ENCODE assay signal across 8 mouse cellular contexts in genomic region chr10:128458719-128459408, GRCm38 (mm10). TPM values are rescaled to one million over a fixed set of nuclear protein-coding genes. Genes with fewer than 3 reads are reported as not detected.
DNase-seq lines count a peak whose midpoint lies in the region; ATAC-seq and TF ChIP-seq lines count a peak whose summit lies in the region.

Smarcc2 (plus strand) TSS chr10:128459248.

- no peak for TF ChIP-seq EP300 in MEL (IDR thresholded peaks at IDR 0.05; ENCODE audit: low read depth in 1 of 2, low read length in 2 of 2)

- peak in 1 of 2 experiments; percentile 80; a peak in 3 of 4 replicates for TF ChIP-seq POLR2A in MEL (IDR thresholded peaks at IDR 0.05; ENCODE audit: control insufficient read depth in 1 of 2, insufficient read depth in 1 of 2, low read depth in 1 of 2, low read length in 2 of 2, poor library complexity in 1 of 2)
- TF ChIP-seq POLR2A in olfactory bulb, adult 2 months (IDR thresholded peaks at IDR 0.05; ENCODE audit: insufficient read depth, low read depth, low read length), result peak; percentile 63
- TF ChIP-seq POLR2A in thymus, adult 2 months (IDR thresholded peaks at IDR 0.05; ENCODE audit: control insufficient read depth, extremely low read depth, insufficient read depth, low read length, poor library complexity), result peak; percentile 53

- peaks cover 5 to 7% of the 10 kb centered on the region in 2 experiments; a peak in 3 of 4 replicates for H3K36me3 ChIP-seq in MEL (ENCODE audit: control insufficient read depth in 1 of 2, insufficient read depth in 2 of 2, low read length in 2 of 2)
- H3K36me3 ChIP-seq in lung, embryonic 15.5 days, result peaks cover 24% of the 10 kb centered on the region
- peaks cover 21% of the 10 kb centered on the region for H3K36me3 ChIP-seq in thymus, adult 2 months (ENCODE audit: control insufficient read depth, insufficient read depth, low read length)

- H3K27ac ChIP-seq in MEL (ENCODE audit: control insufficient read depth, low read depth, low read length), result peak within 1 kb of the TSS; percentile 95
- peak within 1 kb of the TSS; percentile 97 for H3K27ac ChIP-seq in lung, embryonic 15.5 days
- peak within 1 kb of the TSS; percentile 87 for H3K27ac ChIP-seq in olfactory bulb, adult 2 months (ENCODE audit: insufficient read depth, low read depth, low read length)
- peak within 1 kb of the TSS; percentile 76 for H3K27ac ChIP-seq in thymus, adult 2 months (ENCODE audit: control insufficient read depth, insufficient read depth, low read length)

- peak within 1 kb of the TSS; percentile 62 for H3K4me2 ChIP-seq in lung, embryonic 15.5 days

- no peaks in the 10 kb centered on the region for H3K9me3 ChIP-seq in MEL (replicated peaks; ENCODE audit: insufficient read depth, low read length)
- H3K9me3 ChIP-seq in lung, embryonic 15.5 days, result no peaks in the 10 kb centered on the region

- ATAC-seq in frontal cortex, adult (ENCODE audit: low TSS enrichment), result peak; percentile 67
- peak; percentile 44 to 59; a peak in 3 of 4 replicates for ATAC-seq in hematopoietic stem cell, adult 5-6 weeks (replicated peaks in 1 of 2; ENCODE audit: insufficient read depth in 1 of 2, low FRiP score in 2 of 2, low TSS enrichment in 1 of 2, low read depth in 1 of 2, poor library complexity in 2 of 2, severe bottlenecking in 2 of 2)
- peak; percentile 83 for ATAC-seq in lung, embryonic 15.5 days (ENCODE audit: borderline replicate concordance, extremely low read depth, low FRiP score, low TSS enrichment)

- peak in 2 of 3 experiments; percentile 62 to 98; a peak in 5 of 6 replicates for TF ChIP-seq CTCF in MEL (IDR thresholded peaks at IDR 0.05 in 2 of 3, conservative IDR thresholded peaks at IDR 0.05 in 1 of 3; ENCODE audit: control insufficient read depth in 1 of 3, insufficient read depth in 1 of 3, low read depth in 2 of 3, low read length in 3 of 3, poor library complexity in 1 of 3, severe bottlenecking in 1 of 3)
- peak; percentile 61 for TF ChIP-seq CTCF in olfactory bulb, adult 2 months (IDR thresholded peaks at IDR 0.05; ENCODE audit: insufficient read depth, low read depth, low read length)
- TF ChIP-seq CTCF in thymus, adult 2 months (IDR thresholded peaks at IDR 0.05; ENCODE audit: borderline replicate concordance, control insufficient read depth, extremely low read depth, insufficient read depth, low read length, poor library complexity), result peak; percentile 80; the same call in 1 of the 2 replicates

- peaks cover 21% of the 10 kb centered on the region for H3K79me2 ChIP-seq in MEL (ENCODE audit: control insufficient read depth, insufficient read depth, low read length, poor library complexity)

- peaks cover 5 to 17% of the 10 kb centered on the region in 2 experiments; a peak in 3 of 4 replicates for H3K4me1 ChIP-seq in MEL (ENCODE audit: control insufficient read depth in 1 of 2, insufficient read depth in 2 of 2, low read length in 2 of 2)
- H3K4me1 ChIP-seq in lung, embryonic 15.5 days, result peaks cover 14% of the 10 kb centered on the region
- H3K4me1 ChIP-seq in olfactory bulb, adult 2 months (ENCODE audit: control insufficient read depth, insufficient read depth, low read length), result peaks cover 7% of the 10 kb centered on the region
- peaks cover 14% of the 10 kb centered on the region for H3K4me1 ChIP-seq in thymus, adult 2 months (replicated peaks; ENCODE audit: control insufficient read depth, insufficient read depth, low read length)

- TF ChIP-seq RAD21 in MEL (IDR thresholded peaks at IDR 0.05; ENCODE audit: low read depth, low read length), result peak; percentile 6; the same call in 1 of the 2 replicates

- peak; percentile 76 for DNase-seq in MEL (ENCODE audit: low read depth, low spot score)
- peak; percentile 83 for DNase-seq in cerebellum, adult 8-10 months
- DNase-seq in layer of hippocampus, adult 9-10 months (ENCODE audit: low spot score), result peak; percentile 36
- peak; percentile 80 for DNase-seq in thymus, adult 2 months

- 1% methylated on average over 70 of the region's 86 CpGs for WGBS in lung, embryonic 15.5 days
- WGBS in olfactory bulb, adult 2 months, result under 1% methylated on average over 82 of the region's 86 CpGs
- under 1% methylated on average over 67 of the region's 86 CpGs for WGBS in thymus, adult 2 months

- H3K4me3 ChIP-seq in MEL (ENCODE audit: control insufficient read depth in 1 of 2, insufficient read depth in 1 of 2, low read depth in 2 of 2, low read length in 2 of 2), result peak within 1 kb of the TSS; percentile 97 to 98
- H3K4me3 ChIP-seq in lung, embryonic 15.5 days, result peak within 1 kb of the TSS; percentile 78
- peak within 1 kb of the TSS; percentile 97 for H3K4me3 ChIP-seq in olfactory bulb, adult 2 months (ENCODE audit: insufficient read depth, low read depth, low read length)
- H3K4me3 ChIP-seq in thymus, adult 2 months (ENCODE audit: control insufficient read depth, insufficient read depth, low read length), result peak within 1 kb of the TSS; percentile 94

- peak within 1 kb of the TSS; percentile 99 for H3K9ac ChIP-seq in MEL (ENCODE audit: control insufficient read depth, low read depth, low read length, poor library complexity, severe bottlenecking)
- peak within 1 kb of the TSS; percentile 96 for H3K9ac ChIP-seq in lung, embryonic 15.5 days

- no peaks in the 10 kb centered on the region for H3K27me3 ChIP-seq in MEL (ENCODE audit: control insufficient read depth in 1 of 2, insufficient read depth in 2 of 2, low read length in 2 of 2)
- no peaks in the 10 kb centered on the region for H3K27me3 ChIP-seq in lung, embryonic 15.5 days
- H3K27me3 ChIP-seq in thymus, adult 2 months (ENCODE audit: control insufficient read depth, insufficient read depth, low read length), result no peaks in the 10 kb centered on the region

TF ChIP-seq in MEL, 35 proteins besides CTCF, POLR2A, EP300 and RAD21:
- TF ChIP-seq HCFC1 (IDR thresholded peaks at IDR 0.05; ENCODE audit: low read depth, low read length) (0 out of 2 replicates have a peak, but pooled peaks have one; percentile 3), UBTF (IDR thresholded peaks at IDR 0.05; ENCODE audit: borderline replicate concordance, insufficient read depth, low read depth, low read length) (peak; percentile 83; the same call in 1 of the 2 replicates), USF1 (IDR thresholded peaks at IDR 0.05; ENCODE audit: low read depth, low read length) (0 out of 2 replicates have a peak, but pooled peaks have one; percentile 7), SMC3 (IDR thresholded peaks at IDR 0.05; ENCODE audit: low read depth, low read length) (peak; percentile 37; the same call in 1 of the 2 replicates), BHLHE40 (IDR thresholded peaks at IDR 0.05; ENCODE audit: borderline replicate concordance, low read depth, low read length) (no peak), GABPA (IDR thresholded peaks at IDR 0.05; ENCODE audit: low read depth, low read length) (no peak), NELFE (IDR thresholded peaks at IDR 0.05; ENCODE audit: low read depth, low read length) (peak; percentile 47; the same call in 1 of the 2 replicates), ZMIZ1 (IDR thresholded peaks at IDR 0.05; ENCODE audit: low read depth, low read length) (0 out of 2 replicates have a peak, but pooled peaks have one; percentile 15), MAZ (IDR thresholded peaks at IDR 0.05; ENCODE audit: low read depth, low read length) (peak; percentile 41; the same call in 1 of the 2 replicates)

RNA-seq across cellular contexts. Expression of gene Smarcc2, which starts in this region (rescaled TPM):
- total RNA-seq in MEL (2012; rRNA removed), result 22.3 and 24.8 TPM in 2 replicates
- 100 to 1,000 TPM in 1 of 2 experiments, 10 to 100 TPM in 1; 68.8 to 226 TPM for polyA plus RNA-seq in MEL (2012; ENCODE audit: insufficient read depth in 1 of 2, insufficient read length in 2 of 2, low read depth in 1 of 2, low replicate concordance in 2 of 2, missing spikeins in 1 of 2)
- total RNA-seq in hematopoietic stem cell, adult 5-6 weeks (2017), result 83.2 and 92.7 TPM in 2 replicates
- polyA plus RNA-seq in lung, embryonic 15.5 days (2015; fragmentation: Nextera tagmentation; extraction: Ambion mirVana), result 70.2 and 74.7 TPM in 2 replicates
- 236 and 251 TPM in 2 replicates for polyA plus RNA-seq in olfactory bulb, adult 2 months (2012; ENCODE audit: insufficient read depth, insufficient read length, low replicate concordance, missing spikeins)
- polyA plus RNA-seq in thymus, adult 2 months (2012; rRNA removed), result 176 and 211 TPM in 2 replicates

Comparison
In these comparisons a context has a peak if more than half of its experiments do, and no peak if none do; other contexts are left out.
1. Peak in every context shown above with its lines: DNase-seq, ATAC-seq, H3K4me3 ChIP-seq and H3K27ac ChIP-seq.